Mouse (Mus musculus): ENCODE measurements around the gene Skp1a.

DNA sequence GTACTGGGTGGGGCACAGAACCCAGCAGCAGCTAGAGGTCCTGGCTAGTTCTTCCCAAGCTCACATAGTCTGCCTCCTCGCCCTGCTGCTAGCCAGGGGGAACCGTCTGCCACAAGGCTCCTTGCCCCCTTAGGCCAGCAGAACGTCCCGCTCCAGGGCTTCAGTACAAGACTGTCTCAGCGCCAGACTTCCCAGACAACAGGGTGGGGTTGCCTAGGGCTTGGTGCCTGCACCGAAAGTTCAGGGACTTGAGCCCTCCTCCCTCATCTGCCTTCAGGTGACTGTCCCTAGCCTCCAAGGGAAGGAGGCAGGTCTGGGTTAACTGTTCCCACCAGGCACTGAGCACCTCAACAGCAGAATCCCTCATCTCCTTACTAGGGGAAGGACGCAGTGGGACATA is 33.1 kb downstream of the Skp1a start:
- TF ChIP-seq RCOR1 (conservative IDR thresholded peaks at IDR 0.05; ENCODE audit: low read depth, low read length) (no peak), RAD21 (IDR thresholded peaks at IDR 0.05; ENCODE audit: low read depth, low read length) (no peak), CTCF (conservative IDR thresholded peaks at IDR 0.05 in 1 of 2, IDR thresholded peaks at IDR 0.05 in 1 of 2; ENCODE audit: low read depth in 2 of 2, low read length in 2 of 2) (no peak), MAX (IDR thresholded peaks at IDR 0.05; ENCODE audit: low read length) (no peak), NRF1 (IDR thresholded peaks at IDR 0.05; ENCODE audit: low read depth, low read length) (no peak)
